Mouse (Mus musculus) bone marrow macrophage, adult 2 months (primary cell): Measurements from ENCODE around the gene 4930412O13Rik.

Experiments used
- CTCF ChIP-seq: IDR thresholded peaks from 2 replicates; pipeline ENCODE4 v1.5.1; 2012; ENCODE audit warnings: low read depth, mild to moderate bottlenecking, low read length, moderate library complexity
- POLR2A ChIP-seq: IDR thresholded peaks from 2 replicates; pipeline ENCODE4 v1.6.1; 2012; ENCODE audit warnings: mild to moderate bottlenecking, low read depth, low read length, borderline replicate concordance

GRCm38 (mm10) chr2:9897846-9898245, 16.8 kb downstream of the 4930412O13Rik start:
- no peak for TF ChIP-seq CTCF
- TF ChIP-seq POLR2A = no peak
